Mouse (Mus musculus) urinary bladder, adult 2 months (tissue): Measurements from ENCODE around the gene Ccdc73. TPM values are rescaled to one million over a fixed set of nuclear protein-coding genes. Genes with fewer than 3 reads are reported as not detected.
"Not testable (repeated sequence)": the region's sequence is repeated elsewhere in the genome, so short reads cannot be mapped to it uniquely, and the experiment has no call there.

Experiments used
- DNase-seq: peaks from one replicate; pipeline ENCODE4 v3.0.0; 2022; ENCODE audit warnings: low spot score
- polyA plus RNA-seq: library from polyadenylated mRNA; depleted of rRNA; stranded (reverse); fragments of >200 nt; gene quantifications from 2 replicates; pipeline ENCODE4 v1.2.3, GENCODE M21; 2012

Ccdc73 gene
- polyA plus RNA-seq, 1 experiment = 13.1 TPM

DNA sequence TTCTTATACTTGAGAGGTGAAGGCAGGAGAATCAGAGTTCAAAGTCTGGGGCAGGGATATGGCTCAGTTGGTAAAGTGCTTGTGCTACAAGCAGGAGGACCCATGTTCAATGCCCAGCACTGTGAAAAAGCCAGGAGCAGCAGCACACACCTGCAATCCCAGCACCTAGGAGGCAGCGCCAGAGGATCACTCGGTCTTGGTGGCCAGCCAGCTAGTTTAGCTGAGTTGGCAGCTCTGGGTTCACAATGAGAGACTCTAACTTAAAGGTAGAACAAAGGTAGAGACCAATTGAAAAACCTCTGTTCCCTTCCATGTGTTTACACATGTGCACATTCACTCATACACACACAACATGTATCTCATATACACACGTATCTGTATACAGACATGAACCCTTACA lies 1.5 kb downstream of the Ccdc73 start:
- DNase-seq = no peak

DNA sequence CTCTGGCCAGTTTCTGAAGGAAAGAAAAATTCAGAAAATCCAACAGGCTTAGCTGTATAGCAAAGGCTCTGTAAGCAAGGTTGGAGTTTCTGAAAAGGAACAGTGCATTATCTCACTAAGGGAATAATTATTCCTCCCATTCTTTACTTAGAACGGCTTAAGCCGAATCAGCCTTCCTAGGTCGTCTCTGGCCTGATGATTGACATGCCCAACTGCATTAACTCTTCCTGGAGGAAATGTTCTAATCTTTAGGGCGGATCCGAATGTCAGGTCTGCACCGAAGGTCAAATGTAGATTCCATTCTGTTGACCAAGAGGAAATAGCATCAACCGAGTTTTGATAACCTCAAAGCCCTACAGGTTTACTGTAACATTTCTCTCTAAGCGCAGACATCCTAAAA lies 11.2 kb downstream of the Ccdc73 start:
- no peak for DNase-seq

DNA sequence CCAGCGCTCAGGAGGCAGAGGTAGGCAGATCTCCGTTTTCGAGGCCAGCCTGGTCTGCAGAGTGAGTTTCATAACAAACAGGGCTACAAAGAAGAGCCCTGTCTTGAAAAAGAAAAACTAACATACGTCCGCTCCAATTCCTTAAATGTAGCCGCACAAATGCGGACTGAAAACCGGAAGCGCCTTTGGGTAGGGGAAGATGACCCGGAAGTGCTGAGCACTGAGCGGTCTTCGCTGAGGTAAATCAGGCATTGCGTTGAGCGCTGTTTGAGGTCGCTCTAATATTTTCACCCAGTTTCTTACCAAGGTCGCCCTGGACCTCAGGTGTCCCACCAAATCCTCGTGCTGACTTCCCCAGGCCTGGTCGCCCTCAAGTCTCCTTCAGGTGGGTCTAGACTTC lies 18.5 kb downstream of the Ccdc73 start:
- DNase-seq = no peak

DNA sequence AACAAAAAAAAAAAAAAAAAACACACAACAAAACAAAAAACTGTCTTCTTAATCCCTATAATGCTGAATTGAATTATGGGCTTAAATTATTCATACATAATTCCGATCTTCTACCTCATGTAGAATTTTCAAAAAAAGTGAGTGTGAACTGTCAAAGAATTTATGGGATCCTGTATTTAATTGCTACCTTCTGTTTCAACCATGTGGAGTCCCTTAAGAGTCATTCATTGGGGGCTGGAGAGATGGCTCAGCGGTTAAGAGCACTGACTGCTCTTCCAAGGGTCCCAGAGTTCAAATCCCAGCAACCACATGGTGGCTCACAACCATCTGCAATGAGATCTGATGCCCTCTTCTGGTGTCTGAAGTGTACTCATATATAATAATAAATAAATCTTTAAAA lies 19.7 kb downstream of the Ccdc73 start:
- DNase-seq = not testable (repeated sequence)

DNA sequence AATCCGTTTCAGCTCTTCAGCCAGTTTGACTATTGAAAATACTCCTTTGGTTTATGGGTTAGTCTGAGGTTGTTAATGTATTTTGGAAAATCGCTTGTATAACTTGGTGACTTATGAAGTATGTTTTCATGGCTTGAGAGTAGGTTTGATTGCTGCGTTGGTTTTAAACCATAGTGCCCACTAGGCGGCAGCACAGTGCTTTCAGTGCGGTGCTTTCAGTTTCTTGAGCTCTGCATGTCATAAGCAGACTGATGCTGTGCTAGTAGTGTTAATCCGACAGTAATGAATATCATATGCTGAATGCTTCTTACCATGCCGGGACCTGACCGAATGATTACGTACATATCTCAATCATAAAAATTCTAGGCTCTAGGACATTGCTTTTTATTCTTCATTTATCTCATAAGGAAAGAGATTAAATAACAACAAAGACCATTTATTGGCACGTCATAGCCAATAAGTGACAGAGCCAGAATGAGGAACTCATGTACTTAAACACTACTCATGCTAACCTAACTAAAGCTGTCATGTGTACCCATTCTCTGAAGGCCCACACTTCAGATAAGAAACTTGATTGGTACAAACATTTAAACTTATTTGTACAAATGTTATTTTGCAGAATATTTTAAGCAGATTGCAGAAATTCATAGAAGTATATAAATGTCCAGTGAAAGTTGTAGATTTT lies 20.4 kb downstream of the Ccdc73 start:
- DNase-seq = peak; percentile 41

DNA sequence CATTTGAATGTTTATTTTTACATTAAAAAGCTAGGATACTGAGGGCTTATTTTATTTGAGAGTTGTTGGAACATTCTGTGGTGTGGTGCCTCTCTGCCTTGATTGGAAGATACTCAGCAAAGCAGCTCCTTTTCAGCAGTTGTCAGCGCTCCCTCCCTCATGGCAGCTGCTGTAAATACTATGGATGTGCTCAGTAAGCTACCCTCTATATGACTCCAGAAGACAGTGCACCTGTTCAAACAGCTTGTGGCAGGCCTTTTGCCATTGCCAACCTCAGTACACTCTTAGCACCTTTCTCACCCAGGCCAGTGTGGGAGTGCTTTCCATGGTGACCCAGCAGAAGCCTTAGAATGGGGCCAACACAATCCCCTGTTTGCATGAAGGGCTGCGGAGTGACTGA lies 32.4 kb downstream of the Ccdc73 start:
- no peak for DNase-seq

DNA sequence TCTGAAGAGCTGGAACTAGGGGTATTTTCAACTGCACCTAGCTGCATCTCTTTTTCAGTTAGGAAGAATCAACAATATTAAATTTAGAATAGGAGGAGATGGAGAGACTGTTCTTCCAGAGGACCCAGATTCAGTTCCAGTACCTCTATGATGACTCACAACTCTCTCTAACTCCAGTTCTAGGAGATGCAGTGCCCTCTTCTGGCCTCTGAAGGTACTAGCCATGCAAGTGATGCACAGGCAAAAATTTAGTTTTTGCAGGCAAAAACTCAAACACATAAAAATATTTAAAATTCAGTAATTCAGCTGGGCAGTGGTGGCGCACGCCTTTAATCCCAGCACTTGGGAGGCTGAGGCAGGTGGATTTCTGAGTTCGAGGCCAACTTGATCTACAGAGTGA lies 48.1 kb downstream of the Ccdc73 start:
- DNase-seq = no peak

DNA sequence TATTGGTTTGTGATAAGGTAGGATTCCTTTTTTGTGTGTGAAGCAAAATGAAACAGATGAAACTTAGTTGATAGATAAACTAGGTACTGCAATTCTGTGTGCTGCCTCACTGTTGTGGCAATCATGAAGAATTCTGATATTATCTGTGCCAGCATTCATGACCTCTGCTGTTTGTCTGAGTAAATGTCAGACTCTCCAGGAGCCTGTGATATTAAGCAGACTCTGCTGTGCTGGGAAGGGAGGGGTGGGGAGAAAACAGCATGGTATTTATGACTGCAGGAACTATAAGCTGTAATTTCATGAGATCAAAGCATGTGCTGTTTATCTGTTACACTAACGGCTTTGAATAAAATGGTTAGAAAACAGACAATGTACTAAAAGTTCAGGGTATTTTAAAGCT lies 96.9 kb downstream of the Ccdc73 start:
- no peak for DNase-seq

DNA sequence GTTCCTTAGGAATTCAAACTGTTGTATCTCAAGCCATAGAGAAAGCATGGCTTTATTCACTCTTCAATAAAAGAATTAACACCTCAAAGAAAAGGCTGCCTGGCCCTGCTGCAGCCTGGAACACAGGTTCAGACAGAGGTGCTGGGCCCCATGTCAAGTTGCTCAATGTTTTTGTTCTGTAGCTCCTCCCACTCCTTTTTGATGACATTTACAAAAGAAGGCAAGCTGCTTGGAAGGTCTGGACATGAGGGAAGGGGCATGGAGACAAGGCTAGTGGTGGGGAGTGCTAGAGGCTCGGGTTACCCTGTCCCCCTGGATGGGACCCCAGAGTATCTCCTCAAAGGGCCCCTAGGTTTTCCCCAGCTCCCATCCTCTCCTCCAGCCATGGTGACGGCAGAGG lies 114.1 kb downstream of the Ccdc73 start:
- DNase-seq = no peak

DNA sequence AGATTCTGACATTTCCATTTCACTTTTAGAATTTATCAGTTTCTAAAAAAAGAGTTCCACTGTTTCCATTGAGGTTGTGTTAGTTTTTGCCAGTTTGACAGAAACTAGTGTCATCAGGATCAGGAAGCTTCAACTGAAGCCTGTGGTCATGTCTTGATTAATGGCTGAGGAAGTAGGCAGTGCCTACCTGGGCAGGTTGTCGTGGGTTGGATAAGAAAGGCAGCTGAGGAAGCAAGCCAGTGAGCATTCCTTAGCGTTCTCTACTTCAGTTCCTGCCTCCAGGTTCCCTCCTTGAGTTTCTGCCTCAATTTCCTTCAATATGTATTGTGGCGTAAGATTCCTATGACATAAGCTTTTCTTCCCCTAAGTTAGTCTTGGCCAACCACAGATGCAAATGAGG lies 118.2 kb downstream of the Ccdc73 start:
- no peak for DNase-seq

DNA sequence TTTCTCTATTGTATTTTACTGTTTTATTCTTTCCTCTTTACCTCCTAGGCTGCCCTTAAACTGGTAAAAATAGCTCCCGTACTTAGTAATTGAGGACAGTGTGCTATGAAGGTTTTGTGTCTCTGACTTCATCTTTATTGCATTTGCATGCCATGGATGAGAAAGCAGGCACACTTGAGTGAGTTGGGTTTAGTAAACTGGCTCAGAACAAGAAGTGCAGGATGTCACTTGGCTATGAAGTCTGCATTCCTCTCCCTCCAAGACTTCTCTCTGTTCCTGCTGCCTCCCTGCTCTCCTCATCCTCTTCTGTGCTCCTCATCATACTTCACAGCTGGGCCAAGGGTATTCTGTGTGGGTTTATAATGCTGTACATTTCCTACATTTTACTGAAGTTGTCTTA lies 121.4 kb downstream of the Ccdc73 start:
- no peak for DNase-seq

DNA sequence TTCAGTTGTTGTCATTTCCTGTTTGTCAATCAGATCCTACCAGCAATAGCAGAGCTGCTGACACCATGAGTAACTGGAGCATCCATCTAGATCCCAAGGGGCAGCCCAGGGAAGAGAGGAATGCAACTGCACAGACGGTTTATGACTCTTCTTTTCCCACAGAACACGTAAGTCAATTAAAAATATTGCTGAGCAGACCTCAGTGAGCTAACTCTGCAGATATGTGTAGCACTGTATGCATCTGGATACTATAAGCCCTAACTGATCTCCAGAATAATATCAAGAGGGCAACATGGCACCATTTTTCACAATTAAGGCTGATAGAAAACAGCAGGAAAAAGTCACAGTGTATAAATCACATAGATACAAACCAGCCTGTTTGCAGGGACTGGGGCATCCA lies 126.8 kb downstream of the Ccdc73 start:
- DNase-seq = no peak

DNA sequence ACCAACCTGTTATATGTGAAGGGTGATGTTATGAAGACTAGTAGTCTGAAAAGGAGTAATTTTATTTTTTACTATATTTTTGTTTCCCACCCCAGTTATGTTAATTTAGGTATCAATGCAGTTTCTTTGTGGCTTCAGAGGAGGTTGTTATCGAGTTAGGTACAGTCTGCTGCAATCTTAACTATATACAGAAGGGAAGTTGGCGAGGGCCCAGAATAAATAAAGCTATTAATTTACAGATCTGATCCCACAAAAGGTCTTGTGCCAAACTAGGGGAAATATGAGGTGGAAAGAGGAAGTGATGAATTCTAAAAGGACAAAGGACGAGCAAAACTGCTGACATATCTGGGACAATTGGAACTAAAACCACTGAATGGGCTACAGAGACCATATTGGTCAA lies 128.6 kb downstream of the Ccdc73 start:
- no peak for DNase-seq

DNA sequence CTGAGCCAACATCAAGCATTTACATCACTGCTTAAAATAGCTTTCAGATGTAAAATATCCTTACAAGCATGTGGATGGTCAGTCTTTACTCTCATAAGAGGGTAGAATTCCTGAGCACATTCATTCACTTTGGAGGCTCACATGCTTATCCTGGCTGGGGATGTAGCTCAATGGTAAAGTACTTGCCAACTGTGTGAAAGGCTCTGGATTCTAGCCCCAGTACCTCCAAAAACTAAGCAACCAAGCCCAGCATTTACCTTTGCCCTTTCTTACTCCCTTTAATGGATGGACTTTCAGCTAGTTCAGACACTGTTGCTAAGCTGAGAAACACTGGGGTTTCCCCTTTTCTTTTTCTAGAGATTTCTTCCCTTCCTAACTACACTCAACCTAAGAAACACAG lies 139.6 kb downstream of the Ccdc73 start:
- no peak for DNase-seq

DNA sequence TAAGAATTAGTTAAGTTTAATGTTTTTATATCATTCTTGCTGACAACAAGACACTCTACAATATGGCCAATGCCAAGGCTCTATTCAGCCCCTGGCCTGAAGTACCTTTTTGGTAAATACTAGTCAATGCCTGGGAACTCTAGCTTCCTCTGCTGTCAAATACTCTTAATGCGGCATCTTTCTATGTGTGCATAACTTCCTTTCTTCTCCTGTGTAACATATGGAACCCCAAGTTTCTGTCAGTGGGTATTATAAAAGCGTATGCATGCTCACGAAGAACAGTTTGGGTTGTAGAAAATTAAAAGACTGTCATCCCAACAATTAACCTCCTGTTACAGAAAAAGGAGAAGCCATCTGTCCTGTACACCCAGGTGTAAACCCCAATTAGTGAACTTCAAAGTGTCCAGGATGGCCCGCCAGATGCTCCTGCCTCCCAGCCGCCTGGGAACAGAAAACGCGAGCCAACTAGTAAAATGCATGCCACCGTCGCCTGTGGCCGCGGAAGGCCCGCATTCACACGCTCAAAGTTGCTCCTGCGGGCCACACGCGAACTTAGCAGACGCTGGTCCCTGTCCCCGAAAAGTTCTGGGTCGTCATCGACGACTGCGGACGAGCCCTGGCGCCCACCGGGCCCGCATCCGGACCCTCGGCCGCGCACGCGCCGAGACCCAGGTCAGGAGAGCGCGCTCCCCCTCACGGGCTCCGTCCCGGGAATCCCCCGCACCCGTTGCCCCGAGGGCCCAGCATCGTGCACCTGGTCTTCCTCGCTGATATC lies 148.8 kb downstream of the Ccdc73 start:
- no peak for DNase-seq

DNA sequence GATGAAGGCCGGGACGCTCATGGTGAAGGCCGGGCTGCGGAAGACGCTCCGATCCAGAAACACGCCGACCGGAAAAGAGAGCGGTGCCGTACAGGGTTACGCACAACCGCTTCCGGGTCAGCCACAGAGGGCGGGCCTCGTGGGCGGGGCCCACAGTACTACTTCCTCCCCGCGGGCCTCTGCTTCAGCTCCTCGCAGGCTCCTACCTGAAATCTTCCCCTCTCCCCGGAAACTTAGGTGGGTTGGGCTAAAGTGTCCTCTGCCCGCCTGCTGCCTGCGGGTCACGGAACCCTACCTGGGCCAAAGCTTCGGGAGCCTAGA lies 149.3 kb downstream of the Ccdc73 start, which contains the start of gene Eif3m:
TSS of gene Eif3m (minus strand) at position 114 of the 321 bp plus-strand sequence.
- DNase-seq = peak; percentile 91

DNA sequence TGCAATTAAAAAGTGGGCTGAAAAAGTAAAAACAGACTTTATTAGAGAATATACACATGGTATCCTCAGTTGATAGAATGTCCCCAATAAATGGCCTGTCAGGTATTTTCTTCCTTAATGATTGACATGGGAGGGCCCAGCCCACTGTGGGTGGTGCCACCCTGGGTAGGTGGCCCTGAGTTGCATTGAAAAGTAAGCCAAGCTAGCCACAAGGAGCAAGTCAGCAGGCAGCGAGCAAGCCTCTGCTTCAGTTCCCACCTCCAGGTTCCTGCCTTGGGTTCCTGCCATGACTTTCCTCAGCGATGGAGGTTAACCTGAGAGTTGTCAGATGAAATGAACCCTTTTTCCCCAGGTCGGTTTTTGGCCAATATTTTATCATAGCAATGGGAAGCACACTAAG lies 150.2 kb downstream of the Ccdc73 start:
- no peak for DNase-seq

DNA sequence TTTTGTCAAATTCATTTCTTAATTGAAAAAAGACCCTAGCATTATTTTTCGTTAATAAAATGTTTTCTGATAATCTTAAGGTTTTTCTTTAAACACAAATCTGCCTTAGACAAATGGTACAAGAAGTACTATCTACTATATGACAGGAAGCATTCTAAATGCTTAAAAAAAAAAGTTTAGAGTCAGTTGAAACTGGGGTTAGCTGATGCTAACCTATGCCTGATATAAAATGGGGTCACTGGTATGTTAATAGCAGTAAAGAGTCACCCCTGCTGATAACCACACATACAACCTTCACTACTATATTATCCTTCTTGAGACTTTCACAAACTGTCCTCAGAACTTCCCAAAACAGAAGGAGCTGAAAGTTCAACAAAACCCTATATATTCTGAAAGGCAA lies 151.9 kb downstream of the Ccdc73 start:
- no peak for DNase-seq

DNA sequence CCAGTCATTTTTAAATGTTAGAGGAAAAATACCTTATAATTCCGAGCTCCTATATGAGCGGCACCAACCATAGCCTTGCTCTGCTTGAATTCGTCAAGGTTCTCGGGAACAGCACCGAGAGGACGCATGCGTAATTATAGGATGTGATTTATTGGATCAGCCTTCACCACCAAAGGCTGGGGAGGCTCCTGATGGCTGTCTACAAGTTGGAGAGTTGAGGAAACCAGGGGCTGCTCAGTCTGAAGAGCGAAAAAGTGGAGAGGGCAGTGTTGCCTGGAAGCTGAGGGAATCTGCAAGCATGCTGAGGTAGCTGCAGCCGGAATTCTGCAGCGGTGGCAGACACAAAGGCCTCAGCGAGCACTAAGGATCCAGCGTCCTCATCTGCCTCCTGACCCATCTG lies 153.7 kb downstream of the Ccdc73 start:
- DNase-seq = no peak

DNA sequence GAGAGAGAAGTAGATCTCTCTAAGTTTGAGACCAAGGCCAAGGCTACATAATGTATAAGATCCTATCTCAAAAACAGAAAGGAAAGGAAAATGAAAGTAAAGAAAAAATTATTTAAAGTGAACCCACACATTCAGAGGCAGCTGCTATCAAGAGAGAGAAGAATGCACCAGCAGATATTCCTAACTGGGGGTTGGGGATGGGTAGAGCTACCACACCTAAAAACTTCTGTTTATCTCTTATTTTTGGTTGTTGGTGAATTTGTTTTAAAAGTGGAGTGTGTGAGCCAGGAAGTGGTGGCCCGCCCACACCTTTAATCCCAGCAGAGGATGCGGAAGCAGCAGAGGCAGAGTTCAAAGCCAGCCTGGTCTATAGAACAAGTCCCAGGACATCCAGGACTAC lies 154.2 kb downstream of the Ccdc73 start:
- no peak for DNase-seq

DNA sequence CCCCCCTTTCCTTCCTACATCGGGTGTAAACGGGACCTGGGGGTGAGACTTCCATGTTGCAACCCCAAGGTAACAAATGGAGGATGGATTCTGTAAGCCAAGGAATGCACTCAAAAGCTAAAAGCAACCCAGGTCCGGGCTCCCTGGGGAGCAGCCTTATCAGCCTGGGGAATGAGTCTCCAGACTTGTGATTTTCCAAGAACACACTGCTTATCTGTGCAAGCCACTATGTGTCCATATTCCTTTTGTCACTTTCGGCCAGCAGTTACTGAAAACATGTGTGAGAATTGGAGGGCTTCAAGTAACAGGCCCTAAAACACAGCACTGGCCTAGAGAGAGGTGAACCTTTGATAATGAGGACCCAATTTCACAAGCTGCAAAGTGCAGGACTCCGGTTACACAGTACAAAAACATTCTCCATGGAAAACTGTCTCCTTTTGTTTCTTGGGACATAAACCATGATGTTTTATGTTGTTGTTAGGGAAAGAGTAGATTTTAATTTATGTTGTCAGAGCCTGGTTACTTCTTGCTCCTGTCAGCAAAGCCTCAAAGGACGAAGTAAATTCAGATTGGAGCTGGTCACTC lies 155.5 kb downstream of the Ccdc73 start:
- no peak for DNase-seq

DNA sequence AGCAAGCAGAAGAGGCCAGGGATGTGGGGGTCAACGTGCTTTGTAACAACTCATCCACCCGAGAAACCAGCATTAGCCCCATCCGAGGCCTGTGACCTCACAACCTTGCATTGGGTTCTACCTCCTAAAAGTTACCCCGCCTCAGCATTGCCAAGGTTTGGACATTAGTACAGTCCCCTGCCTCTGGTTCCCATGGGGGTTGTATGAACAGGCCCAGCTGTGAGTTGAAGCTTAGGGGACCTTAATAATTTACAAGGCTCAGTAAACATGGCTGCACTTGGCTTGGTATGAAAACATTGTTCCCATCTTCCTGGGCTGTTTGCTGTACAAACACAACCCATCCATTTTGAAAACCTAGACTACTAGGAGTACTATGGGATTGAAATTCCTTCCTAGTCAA lies 156.2 kb downstream of the Ccdc73 start:
- no peak for DNase-seq

DNA sequence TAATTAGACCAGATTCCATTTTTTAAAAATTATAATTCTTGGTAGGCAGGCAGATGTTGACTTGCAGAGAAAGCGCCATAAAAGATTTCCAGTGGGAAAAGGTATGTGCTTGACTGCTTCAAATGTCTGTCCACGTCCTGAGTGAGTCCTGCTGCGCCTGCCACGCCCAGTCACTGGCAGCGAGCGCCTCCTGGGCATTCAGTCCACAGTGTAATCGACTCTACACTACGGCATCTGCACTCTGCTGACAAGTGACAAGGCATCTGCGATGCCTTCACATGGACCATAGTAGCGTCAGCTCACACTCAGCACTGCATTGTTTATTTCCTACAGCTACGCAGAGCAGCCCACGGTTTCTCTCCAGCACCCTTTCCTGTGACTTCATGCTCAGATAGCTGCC lies 158.0 kb downstream of the Ccdc73 start:
- not testable (repeated sequence) for DNase-seq
